Mouse (Mus musculus): Measurements from ENCODE around the gene Fam178b.

Fam178b gene

DNA sequence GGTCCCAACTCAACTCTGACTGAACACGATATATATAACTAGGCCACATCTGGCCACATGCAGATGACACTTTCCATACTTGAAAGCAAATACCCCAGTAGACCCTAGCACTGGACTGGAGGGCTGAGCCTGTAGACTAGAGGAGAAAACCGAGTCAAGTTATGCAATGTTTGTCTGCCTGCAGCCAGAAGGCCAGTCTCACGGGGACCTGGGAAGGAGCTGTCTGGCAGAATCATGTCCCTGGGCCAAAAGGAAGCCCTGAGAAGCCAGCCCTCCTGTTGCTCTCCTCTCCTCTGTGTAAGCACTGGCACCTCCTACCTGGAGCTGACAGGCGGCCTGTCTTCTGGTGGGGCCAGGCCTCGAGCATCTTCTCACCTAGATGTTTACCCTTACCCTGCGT is 107.6 kb downstream of the Fam178b start:
- H3K27me3 ChIP-seq (ENCODE audit: control insufficient read depth, insufficient read depth, low read length, poor library complexity, severe bottlenecking): no peaks in the 10 kb centered on the region
- DNase-seq (ENCODE audit: low read depth, low spot score): no peak
- no peaks in the 10 kb centered on the region for H3K36me3 ChIP-seq (ENCODE audit: control insufficient read depth, insufficient read depth, low read length, poor library complexity, severe bottlenecking)

DNA sequence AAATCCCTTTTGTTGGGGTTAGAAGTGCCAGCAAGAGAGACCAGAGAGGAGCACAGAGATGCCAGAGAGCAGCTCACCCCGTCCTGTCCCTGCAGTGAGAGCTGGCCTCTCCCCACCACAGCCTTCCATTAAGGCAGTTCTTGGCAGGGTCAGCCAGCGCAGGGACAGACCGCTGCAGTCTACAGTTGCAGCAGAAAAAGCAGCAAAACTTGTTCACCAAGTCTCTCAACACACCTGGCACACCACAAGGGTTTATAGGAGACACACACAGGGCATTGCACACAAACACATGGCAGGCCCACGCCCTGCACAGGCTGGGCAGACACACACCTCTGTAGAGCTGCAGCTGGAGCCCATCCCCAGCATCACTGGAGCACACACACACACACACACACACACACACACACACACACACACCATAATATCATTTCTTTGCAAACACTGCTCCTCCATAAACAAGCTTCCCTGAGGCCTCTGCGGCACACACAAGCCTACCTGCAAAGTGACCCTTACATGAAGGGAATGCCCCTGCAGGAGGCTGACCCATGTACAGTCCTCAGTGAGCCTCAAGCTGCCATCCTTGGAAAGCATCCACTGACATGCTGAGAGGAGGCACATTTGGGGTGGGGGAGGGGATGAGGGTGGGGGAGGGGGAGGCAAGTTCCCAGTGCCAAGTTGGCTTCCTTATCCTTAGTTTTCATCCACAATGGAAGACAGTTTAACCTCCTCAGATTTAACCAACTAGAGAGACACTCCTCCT is 108.6 kb downstream of the Fam178b start:
- no peaks in the 10 kb centered on the region for H3K27me3 ChIP-seq (ENCODE audit: control insufficient read depth, insufficient read depth, low read length, poor library complexity, severe bottlenecking)
- H3K36me3 ChIP-seq (ENCODE audit: control insufficient read depth, insufficient read depth, low read length, poor library complexity, severe bottlenecking): no peaks in the 10 kb centered on the region
- no peak for DNase-seq (ENCODE audit: low read depth, low spot score)

DNA sequence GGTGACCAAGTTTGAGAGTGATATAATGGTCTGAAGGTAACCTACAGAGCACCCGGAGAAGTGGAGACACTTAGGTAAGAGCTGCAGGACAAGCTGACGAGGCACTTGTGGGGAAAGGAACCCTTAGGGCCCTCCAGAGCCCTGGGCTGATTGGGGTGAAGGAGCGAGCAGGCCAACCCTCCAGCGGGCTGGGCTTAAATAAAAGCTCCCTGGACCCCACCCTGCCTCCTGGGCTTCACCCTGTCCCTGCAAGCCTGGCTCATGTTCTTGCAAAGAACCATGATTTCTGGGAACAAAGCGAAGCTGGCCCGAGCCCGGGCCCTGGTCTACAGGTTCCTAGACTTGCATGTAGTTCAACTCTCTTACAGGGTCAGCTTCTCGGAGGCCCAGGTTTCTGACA is 109.5 kb downstream of the Fam178b start:
- H3K27me3 ChIP-seq (ENCODE audit: control insufficient read depth, insufficient read depth, low read length, poor library complexity, severe bottlenecking): no peaks in the 10 kb centered on the region
- DNase-seq (ENCODE audit: low read depth, low spot score): no peak
- no peaks in the 10 kb centered on the region for H3K36me3 ChIP-seq (ENCODE audit: control insufficient read depth, insufficient read depth, low read length, poor library complexity, severe bottlenecking)

- DNase-seq (ENCODE audit: low read depth, low spot score): no peak
- Histone ChIP-seq H3K27me3 (ENCODE audit: control insufficient read depth, insufficient read depth, low read length, poor library complexity, severe bottlenecking) (no peaks in the 10 kb centered on the region), H3K36me3 (ENCODE audit: control insufficient read depth, insufficient read depth, low read length, poor library complexity, severe bottlenecking) (no peaks in the 10 kb centered on the region)
These were observed 110.3 kb downstream of the Fam178b start for GRCm38 (mm10) chr1:36572709-36573108.

DNA sequence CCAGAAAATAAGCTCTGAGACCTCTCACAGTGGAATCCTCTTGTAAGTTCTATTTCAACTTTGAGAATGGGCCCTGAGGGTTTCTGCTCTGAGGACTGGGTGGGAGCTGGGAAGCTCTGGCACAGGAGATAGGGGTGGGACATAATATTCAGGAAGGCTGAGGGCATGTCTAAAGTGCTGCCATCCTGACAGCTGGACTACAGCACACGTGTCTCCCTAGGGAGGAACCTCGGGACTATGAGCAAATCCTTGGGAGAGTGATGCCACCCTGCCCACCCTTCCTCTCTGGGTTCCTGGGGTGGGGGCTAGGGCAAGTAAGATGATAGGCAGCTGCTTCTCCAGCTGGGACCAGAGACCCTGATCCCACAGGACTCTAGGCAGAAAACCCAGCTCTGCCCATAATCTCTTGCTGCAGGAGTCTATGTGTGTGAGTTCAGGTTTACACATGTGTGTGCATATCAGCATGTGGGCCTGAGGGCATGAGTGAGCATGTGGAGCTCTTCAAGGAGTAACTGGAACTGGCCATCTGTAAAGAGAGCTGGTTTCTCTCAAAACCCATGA is 110.8 kb downstream of the Fam178b start:
- DNase-seq (ENCODE audit: low read depth, low spot score): no peak
- H3K36me3 ChIP-seq (ENCODE audit: control insufficient read depth, insufficient read depth, low read length, poor library complexity, severe bottlenecking): no peaks in the 10 kb centered on the region
- no peaks in the 10 kb centered on the region for H3K27me3 ChIP-seq (ENCODE audit: control insufficient read depth, insufficient read depth, low read length, poor library complexity, severe bottlenecking)

DNA sequence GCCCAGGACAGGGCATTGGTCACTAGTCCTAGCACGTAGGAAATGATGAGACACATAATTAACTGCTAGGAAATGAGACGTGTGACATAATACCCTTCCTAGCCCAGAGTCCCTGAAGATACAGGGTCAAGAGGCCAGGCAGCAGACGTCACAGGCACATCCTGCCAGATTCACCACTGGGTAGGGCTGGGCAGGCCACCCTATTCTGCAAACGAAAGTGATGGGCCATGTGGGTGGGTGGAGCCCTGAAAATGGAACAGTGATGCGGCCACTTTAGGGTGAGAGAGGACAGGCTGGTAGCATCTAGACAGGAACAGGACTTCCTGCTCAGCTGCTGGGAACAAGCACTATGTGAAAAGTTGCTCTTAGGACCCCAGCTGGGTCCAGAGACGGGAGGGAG is 111.4 kb downstream of the Fam178b start:
- DNase-seq (ENCODE audit: low read depth, low spot score): peak; percentile 16
- Histone ChIP-seq H3K27me3 (ENCODE audit: control insufficient read depth, insufficient read depth, low read length, poor library complexity, severe bottlenecking) (no peaks in the 10 kb centered on the region), H3K36me3 (ENCODE audit: control insufficient read depth, insufficient read depth, low read length, poor library complexity, severe bottlenecking) (no peaks in the 10 kb centered on the region)

GRCm38 (mm10) chr1:36570320-36570719 is 112.7 kb downstream of the Fam178b start:
- no peaks in the 10 kb centered on the region for H3K36me3 ChIP-seq (ENCODE audit: control insufficient read depth, insufficient read depth, low read length, poor library complexity, severe bottlenecking)
- no peak for DNase-seq (ENCODE audit: low read depth, low spot score)

DNA sequence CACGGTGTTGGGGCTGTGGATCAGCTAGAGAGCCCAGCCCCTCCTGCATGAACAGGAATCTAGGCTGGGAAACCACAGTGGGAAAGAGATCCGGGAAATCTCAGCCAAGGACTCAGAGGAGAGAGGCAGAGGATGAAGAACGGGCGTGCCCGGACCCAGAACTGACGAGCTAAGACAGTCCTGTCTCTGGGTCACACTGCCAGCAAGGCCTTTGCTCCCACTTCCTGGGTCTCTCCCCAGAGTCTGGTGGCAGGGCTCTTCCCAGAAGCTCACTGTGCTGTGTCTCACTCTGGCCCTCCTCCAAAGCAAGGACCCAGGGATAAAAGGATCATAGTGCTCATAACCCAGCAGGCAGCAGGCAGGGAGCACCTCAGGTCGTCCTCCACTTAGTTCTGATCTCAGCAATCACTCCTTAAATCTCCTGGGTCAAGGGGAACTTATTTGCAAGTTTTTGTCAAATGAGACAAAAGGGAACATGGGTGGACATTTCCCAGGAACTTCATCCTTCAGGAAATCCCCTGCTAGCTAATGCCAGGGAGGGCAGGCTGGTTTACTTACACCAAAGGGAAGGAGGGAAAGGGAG is 113.2 kb downstream of the Fam178b start:
- no peak for DNase-seq (ENCODE audit: low read depth, low spot score)
- H3K36me3 ChIP-seq (ENCODE audit: control insufficient read depth, insufficient read depth, low read length, poor library complexity, severe bottlenecking): no peaks in the 10 kb centered on the region
- no peaks in the 10 kb centered on the region for H3K27me3 ChIP-seq (ENCODE audit: control insufficient read depth, insufficient read depth, low read length, poor library complexity, severe bottlenecking)

More at GRCm38 (mm10) chr1:36570320-36570719, 112.7 kb downstream of the Fam178b start:
- H3K27me3 ChIP-seq (ENCODE audit: control insufficient read depth, insufficient read depth, low read length, poor library complexity, severe bottlenecking): no peaks in the 10 kb centered on the region

DNA sequence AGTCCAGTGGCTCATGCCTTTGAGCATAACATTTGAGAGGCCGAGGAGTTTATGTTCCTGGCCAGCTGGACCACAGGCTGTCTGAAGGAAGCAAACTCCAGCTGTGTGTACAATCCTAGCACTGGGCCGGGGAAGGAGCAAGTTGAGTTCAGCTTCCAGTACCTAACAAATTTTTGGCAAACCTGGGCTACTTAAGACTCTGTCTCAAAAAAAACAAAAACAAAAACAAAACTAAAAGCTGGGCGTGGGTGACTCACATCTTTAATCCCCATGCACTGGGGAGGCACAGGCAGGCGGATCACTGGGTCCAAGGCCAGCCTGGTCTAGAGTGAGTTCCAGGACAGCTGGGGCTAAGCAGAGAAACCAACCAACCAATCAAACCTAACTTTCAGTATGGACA is 114.2 kb downstream of the Fam178b start:
- DNase-seq (ENCODE audit: low read depth, low spot score): no peak
- H3K27me3 ChIP-seq (ENCODE audit: control insufficient read depth, insufficient read depth, low read length, poor library complexity, severe bottlenecking): no peaks in the 10 kb centered on the region
- H3K36me3 ChIP-seq (ENCODE audit: control insufficient read depth, insufficient read depth, low read length, poor library complexity, severe bottlenecking): no peaks in the 10 kb centered on the region

DNA sequence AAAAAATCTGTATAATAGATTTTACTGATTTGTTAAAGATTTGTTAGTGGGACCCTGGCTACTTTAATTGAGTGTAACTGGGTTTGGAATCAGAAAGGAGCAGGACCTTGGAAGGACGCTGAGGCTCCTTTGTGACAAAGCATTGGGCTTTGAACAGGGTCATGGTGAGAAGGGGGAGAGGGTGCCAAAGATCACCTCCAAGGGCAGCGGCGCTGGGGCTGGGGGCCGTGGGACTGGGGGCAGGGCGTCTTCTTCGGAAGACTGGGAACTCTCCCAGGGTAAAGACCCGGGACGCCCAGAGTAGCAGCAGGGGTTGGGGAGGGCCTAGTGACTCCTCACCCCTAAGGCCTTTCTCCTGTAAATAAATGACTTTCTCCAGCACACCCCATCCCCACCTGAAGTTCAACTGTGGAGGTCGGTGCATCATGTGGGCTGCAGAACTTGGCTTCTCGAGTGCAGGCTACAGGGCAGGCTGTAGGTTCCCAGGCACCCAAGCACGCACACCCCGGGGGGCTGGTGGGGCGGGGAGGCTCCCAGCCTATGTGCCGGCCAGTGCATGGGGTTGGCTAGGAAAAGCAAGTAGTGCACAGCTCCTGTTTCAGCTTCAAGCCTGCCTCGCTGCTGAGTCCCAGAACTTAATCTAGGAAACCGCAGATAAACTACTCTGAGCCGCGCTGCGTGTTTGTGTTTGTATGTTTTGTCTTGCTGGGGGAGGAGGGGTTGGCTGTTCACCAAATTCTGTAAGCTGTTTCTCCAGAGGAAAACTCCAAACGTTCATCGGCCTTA is 115.0 kb downstream of the Fam178b start:
- H3K27me3 ChIP-seq (ENCODE audit: control insufficient read depth, insufficient read depth, low read length, poor library complexity, severe bottlenecking): no peaks in the 10 kb centered on the region
- no peak for DNase-seq (ENCODE audit: low read depth, low spot score)
- no peaks in the 10 kb centered on the region for H3K36me3 ChIP-seq (ENCODE audit: control insufficient read depth, insufficient read depth, low read length, poor library complexity, severe bottlenecking)

DNA sequence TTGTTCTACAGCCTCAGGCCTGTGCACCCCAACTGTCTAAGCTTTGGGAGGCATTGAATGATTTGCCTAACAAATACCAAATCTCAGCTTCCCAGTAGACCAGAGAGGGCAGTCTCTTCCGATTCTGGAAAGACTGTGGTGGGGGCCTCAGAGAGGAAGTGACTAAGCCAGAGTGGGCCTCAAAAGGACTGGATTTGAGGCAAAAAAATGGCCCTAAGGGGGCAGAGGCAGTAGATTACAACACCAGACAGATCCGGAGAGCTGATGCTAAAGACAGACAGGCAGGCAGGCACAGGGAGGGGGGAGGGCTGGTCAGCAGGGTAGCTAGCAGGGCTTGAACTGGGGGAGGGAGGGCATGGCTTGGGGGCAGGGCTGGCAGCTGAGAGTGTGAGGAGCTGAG is 116.6 kb downstream of the Fam178b start:
- no peak for DNase-seq (ENCODE audit: low read depth, low spot score)
- no peaks in the 10 kb centered on the region for H3K36me3 ChIP-seq (ENCODE audit: control insufficient read depth, insufficient read depth, low read length, poor library complexity, severe bottlenecking)
- no peaks in the 10 kb centered on the region for H3K27me3 ChIP-seq (ENCODE audit: control insufficient read depth, insufficient read depth, low read length, poor library complexity, severe bottlenecking)

GRCm38 (mm10) chr1:36564101-36564500 is 118.9 kb downstream of the Fam178b start:
- no peak for DNase-seq (ENCODE audit: low read depth, low spot score)
- no peaks in the 10 kb centered on the region for H3K36me3 ChIP-seq (ENCODE audit: control insufficient read depth, insufficient read depth, low read length, poor library complexity, severe bottlenecking)
- no peaks in the 10 kb centered on the region for H3K27me3 ChIP-seq (ENCODE audit: control insufficient read depth, insufficient read depth, low read length, poor library complexity, severe bottlenecking)

DNA sequence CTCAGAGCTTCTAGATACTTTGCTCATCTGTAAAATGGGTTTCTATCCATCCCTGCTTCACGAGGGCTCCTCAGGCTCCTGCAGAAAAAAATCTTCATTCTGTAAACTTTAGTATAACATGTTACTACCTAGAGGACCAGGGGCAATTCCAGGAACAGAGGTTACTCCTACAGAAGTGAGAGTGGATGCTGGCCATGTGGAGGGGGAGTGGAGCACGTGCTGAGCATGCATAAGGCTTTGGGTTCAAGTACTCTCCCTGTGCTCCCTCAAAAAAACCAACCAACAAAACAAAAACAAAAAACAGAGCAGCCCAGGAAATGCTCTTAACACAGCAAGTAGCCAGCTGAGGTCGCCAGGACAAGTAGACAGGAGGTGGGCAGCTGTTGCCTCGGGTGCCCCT is 119.4 kb downstream of the Fam178b start:
- Histone ChIP-seq H3K27me3 (ENCODE audit: control insufficient read depth, insufficient read depth, low read length, poor library complexity, severe bottlenecking) (no peaks in the 10 kb centered on the region), H3K36me3 (ENCODE audit: control insufficient read depth, insufficient read depth, low read length, poor library complexity, severe bottlenecking) (no peaks in the 10 kb centered on the region)
- no peak for DNase-seq (ENCODE audit: low read depth, low spot score)

DNA sequence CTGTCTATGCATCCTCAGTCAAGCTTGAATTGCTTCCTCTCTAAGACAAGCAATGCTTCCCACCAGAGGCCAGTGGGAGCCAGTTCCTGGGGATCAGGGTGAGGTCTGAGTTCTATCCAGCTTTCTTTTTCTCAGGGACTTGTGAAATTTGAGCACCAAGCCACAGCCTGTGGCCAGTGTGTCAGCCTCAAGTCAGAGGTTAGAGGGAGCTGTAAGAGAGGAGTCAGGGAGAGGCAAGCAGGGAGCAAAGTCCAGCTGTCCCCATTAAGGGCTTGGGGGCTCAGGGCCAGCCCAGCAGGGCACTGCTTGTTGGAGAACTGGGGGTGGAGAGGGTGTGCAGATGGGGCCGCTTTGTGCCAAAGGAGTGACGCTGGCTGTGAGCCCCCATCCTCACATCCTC is 119.8 kb downstream of the Fam178b start:
- Histone ChIP-seq H3K36me3 (ENCODE audit: control insufficient read depth, insufficient read depth, low read length, poor library complexity, severe bottlenecking) (no peaks in the 10 kb centered on the region), H3K27me3 (ENCODE audit: control insufficient read depth, insufficient read depth, low read length, poor library complexity, severe bottlenecking) (no peaks in the 10 kb centered on the region)
- DNase-seq (ENCODE audit: low read depth, low spot score): no peak

- Histone ChIP-seq H3K36me3 (ENCODE audit: control insufficient read depth, insufficient read depth, low read length, poor library complexity, severe bottlenecking) (no peaks in the 10 kb centered on the region), H3K27me3 (ENCODE audit: control insufficient read depth, insufficient read depth, low read length, poor library complexity, severe bottlenecking) (peaks cover under 1% of the 10 kb centered on the region; the same call in 1 of the 2 replicates)
- DNase-seq (ENCODE audit: low read depth, low spot score): no peak
These were observed 120.6 kb downstream of the Fam178b start for GRCm38 (mm10) chr1:36562388-36562787.
